Mouse (Mus musculus): ENCODE measurements around the gene Krt19. TPM values are rescaled to one million over a fixed set of nuclear protein-coding genes. Genes with fewer than 3 reads are reported as not detected.

Gene Krt19
- polyA plus RNA-seq, 1 experiment = 0.85 TPM

DNA sequence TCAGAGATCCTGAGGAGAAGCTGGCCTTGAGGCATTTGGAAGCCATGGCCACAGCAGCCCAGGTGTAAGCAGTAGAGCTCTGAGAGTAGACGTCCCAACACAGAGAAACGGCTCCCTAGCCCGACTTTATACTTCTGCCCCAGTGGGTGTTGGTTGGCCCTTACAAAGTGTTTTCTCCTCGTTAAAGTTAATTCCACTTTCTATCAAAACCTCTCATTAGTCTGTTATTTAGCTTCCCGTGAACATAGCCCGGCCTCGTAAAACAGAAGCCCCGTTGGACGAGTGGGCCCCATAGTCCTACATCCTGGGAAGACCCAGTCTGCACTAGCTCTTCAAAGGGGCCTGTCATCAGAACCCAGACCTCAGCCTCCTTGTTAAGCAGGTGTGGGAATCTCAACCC, 52.3 kb downstream of the Krt19 start, which contains the start of gene Krt35:
Krt35 (minus strand) TSS at position 101 of the 400 bp plus-strand sequence.
- no peaks in the 10 kb centered on the region for H3K79me2 ChIP-seq (ENCODE audit: control insufficient read depth, insufficient read depth)
- no peak within 1 kb of the TSS for H3K4me2 ChIP-seq (ENCODE audit: low read depth)
- peaks cover 12% of the 10 kb centered on the region for H3K27me3 ChIP-seq (ENCODE audit: control insufficient read depth, insufficient read depth, insufficient read length)
- H3ac ChIP-seq (ENCODE audit: control insufficient read depth, insufficient read length) = no peak within 1 kb of the TSS
- TF ChIP-seq TCF3 (IDR thresholded peaks at IDR 0.05; ENCODE audit: insufficient read length, low read depth) (no peak), MAX (IDR thresholded peaks at IDR 0.05; ENCODE audit: low read depth) (no peak)
- no peak within 1 kb of the TSS for H3K4me3 ChIP-seq
- H3K36me3 ChIP-seq (ENCODE audit: control insufficient read depth, insufficient read depth) = no peaks in the 10 kb centered on the region

Other genes with a start within 250 kb of the Krt19 start
- gene Krtap31-1, start 240.7 kb downstream of the Krt19 start, polyA plus RNA-seq (2012; fragmentation: generic; extraction: Trizol) = not detected
- not detected for gene Gm11565, start 233.9 kb downstream of the Krt19 start, polyA plus RNA-seq (2012; fragmentation: generic; extraction: Trizol)
- not detected for gene Krtap31-2, start 212.4 kb downstream of the Krt19 start, polyA plus RNA-seq (2012; fragmentation: generic; extraction: Trizol)
- gene Krtap9-5, start 200.2 kb downstream of the Krt19 start, polyA plus RNA-seq (2012; fragmentation: generic; extraction: Trizol) = not detected
- gene Krtap29-1, start 169.6 kb downstream of the Krt19 start, polyA plus RNA-seq (2012; fragmentation: generic; extraction: Trizol) = not detected
- gene Krtap16-1, start 162.1 kb downstream of the Krt19 start, polyA plus RNA-seq (2012; fragmentation: generic; extraction: Trizol) = not detected
- gene Krtap17-1, start 154.7 kb downstream of the Krt19 start, polyA plus RNA-seq (2012; fragmentation: generic; extraction: Trizol) = not detected
- not detected for gene Krt33a, start 132.5 kb downstream of the Krt19 start, polyA plus RNA-seq (2012; fragmentation: generic; extraction: Trizol)
- 0.06 TPM for gene Krt33b, start 118.8 kb downstream of the Krt19 start, polyA plus RNA-seq (2012; fragmentation: generic; extraction: Trizol)
- gene Krt34, start 107.1 kb downstream of the Krt19 start, polyA plus RNA-seq (2012; fragmentation: generic; extraction: Trizol) = not detected
- 0.89 TPM for gene Krt31, start 98.1 kb downstream of the Krt19 start, polyA plus RNA-seq (2012; fragmentation: generic; extraction: Trizol)
- gene Krt32, start 60.4 kb downstream of the Krt19 start, polyA plus RNA-seq (2012; fragmentation: generic; extraction: Trizol) = not detected
- not detected for gene Krt35, start 52.4 kb downstream of the Krt19 start, polyA plus RNA-seq (2012; fragmentation: generic; extraction: Trizol)
- not detected for gene Krt36, start 43.0 kb downstream of the Krt19 start, polyA plus RNA-seq (2012; fragmentation: generic; extraction: Trizol)
- gene Krt13, start 27.1 kb downstream of the Krt19 start, polyA plus RNA-seq (2012; fragmentation: generic; extraction: Trizol) = 2.9 TPM
- gene Krt15, start 12.7 kb downstream of the Krt19 start, polyA plus RNA-seq (2012; fragmentation: generic; extraction: Trizol) = 0.02 TPM
- not detected for gene Krt9, start 44.6 kb upstream of the Krt19 start, polyA plus RNA-seq (2012; fragmentation: generic; extraction: Trizol)
- gene Krt14, start 58.9 kb upstream of the Krt19 start, polyA plus RNA-seq (2012; fragmentation: generic; extraction: Trizol) = 9.9 TPM
- gene Krt16, start 100.2 kb upstream of the Krt19 start, polyA plus RNA-seq (2012; fragmentation: generic; extraction: Trizol) = 0.10 TPM
- gene Krt17, start 112.4 kb upstream of the Krt19 start, polyA plus RNA-seq (2012; fragmentation: generic; extraction: Trizol) = not detected
- gene Krt42, start 121.2 kb upstream of the Krt19 start, polyA plus RNA-seq (2012; fragmentation: generic; extraction: Trizol) = not detected
- gene Eif1, start 171.2 kb upstream of the Krt19 start, polyA plus RNA-seq (2012; fragmentation: generic; extraction: Trizol) = 1,731 TPM
- not detected for gene Gast, start 185.7 kb upstream of the Krt19 start, polyA plus RNA-seq (2012; fragmentation: generic; extraction: Trizol)
- 1.0 TPM for gene Hap1, start 207.5 kb upstream of the Krt19 start, polyA plus RNA-seq (2012; fragmentation: generic; extraction: Trizol)
- 161 TPM for gene Jup, start 249.1 kb upstream of the Krt19 start, polyA plus RNA-seq (2012; fragmentation: generic; extraction: Trizol)